Mouse (Mus musculus): ENCODE results near the gene Tsc22d1. TPM values are rescaled to one million over a fixed set of nuclear protein-coding genes. Genes with fewer than 3 reads are reported as not detected.

The Tsc22d1 gene
- total RNA-seq, 2 experiments from 2014 or later, result 75.8 to 116 TPM

- no peak for ATAC-seq (replicated peaks; ENCODE audit: low FRiP score, low TSS enrichment, poor library complexity, severe bottlenecking)
Observed at GRCm38 (mm10) chr14:76507804-76508500, 93.2 kb downstream of the Tsc22d1 start.

DNA sequence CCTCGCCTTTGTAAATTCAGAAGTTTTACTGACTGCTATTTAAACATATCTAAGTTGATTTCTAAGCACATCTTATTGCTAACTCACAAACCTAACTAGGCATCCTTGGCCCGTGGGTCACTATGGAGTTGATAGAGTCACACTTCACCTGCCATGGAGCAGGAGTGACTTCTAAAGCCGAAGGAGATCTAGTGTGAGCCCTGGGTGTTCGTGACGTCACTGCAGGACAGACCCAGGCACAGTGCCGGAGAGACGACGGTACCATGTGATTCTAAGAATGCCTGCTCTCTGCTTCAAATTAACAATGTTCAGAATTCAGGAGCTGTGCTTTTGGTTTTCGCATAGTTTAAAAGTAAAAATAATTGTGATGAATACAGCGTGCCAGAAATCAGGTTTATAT lies 93.9 kb downstream of the Tsc22d1 start:
- no peak for ATAC-seq (replicated peaks; ENCODE audit: low FRiP score, low TSS enrichment, poor library complexity, severe bottlenecking)

DNA sequence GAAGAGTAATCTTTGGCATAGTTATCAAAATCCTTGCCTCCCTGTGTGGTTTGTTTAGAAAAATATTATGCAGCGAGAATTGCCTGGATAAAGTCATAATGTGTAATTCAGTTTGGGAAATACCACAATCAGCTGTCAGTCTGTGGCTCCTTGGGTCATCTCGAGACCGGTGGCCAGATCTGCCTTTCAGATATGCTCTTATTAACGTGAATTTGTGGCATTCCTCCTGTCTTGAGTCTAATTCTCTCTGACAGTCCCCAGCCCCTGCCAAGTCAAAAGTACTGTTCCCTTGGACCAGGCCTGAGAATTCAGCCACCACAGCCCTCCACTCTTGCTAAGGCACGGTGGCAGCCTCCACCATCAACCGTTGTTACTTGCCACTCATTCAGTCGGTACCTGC lies 97.2 kb downstream of the Tsc22d1 start:
- ATAC-seq (replicated peaks; ENCODE audit: low FRiP score, low TSS enrichment, poor library complexity, severe bottlenecking), result no peak

GRCm38 (mm10) chr14:76513395-76514049 lies 98.8 kb downstream of the Tsc22d1 start:
- ATAC-seq (replicated peaks; ENCODE audit: low FRiP score, low TSS enrichment, poor library complexity, severe bottlenecking), result no peak

DNA sequence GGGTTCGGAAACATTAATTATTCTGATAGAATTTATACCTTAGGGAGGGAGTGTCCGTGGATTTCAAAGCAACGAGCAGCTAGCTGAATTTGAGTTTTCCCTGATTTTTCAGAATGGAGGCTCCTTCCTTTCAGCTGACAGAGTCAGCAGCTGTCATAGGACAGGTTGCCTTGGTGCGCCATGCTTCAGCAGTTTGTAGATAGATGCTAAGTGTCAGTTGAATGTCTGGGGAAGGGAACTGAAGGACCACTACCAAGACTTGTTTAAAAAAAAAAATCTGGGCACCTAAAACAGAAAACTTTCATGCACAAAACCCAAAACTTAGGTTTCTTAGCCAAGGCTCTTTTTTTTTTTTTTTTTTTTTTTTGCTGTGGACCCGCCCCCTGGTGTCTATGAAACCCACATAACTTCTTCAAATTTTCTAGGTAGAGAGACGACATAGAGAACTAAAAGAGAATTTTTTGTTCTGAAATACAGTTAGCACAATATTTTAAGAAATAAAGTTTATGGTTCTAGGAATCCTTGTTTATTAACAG lies 99.4 kb downstream of the Tsc22d1 start:
- no peak for ATAC-seq (replicated peaks; ENCODE audit: low FRiP score, low TSS enrichment, poor library complexity, severe bottlenecking)

DNA sequence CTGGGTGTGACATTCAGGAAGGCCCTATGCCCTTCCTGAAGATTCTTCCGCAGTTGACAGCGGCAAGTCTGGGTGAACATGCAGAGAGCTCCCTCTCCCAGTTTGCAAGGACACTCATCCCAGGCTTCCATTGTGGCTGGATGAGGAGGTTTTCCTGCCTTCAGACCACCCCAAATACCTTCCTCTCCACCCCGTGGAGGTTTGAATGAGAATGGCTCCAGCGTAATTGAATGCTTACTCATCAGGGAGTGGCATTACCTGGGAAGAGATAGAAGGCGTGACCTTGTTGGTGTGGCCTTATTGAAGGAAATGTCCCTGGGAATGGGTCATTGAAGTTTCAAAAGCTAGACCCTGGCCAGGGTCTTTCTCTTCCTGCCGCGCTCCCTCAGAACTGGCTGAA lies 100.9 kb downstream of the Tsc22d1 start:
- no peak for ATAC-seq (replicated peaks; ENCODE audit: low FRiP score, low TSS enrichment, poor library complexity, severe bottlenecking)

DNA sequence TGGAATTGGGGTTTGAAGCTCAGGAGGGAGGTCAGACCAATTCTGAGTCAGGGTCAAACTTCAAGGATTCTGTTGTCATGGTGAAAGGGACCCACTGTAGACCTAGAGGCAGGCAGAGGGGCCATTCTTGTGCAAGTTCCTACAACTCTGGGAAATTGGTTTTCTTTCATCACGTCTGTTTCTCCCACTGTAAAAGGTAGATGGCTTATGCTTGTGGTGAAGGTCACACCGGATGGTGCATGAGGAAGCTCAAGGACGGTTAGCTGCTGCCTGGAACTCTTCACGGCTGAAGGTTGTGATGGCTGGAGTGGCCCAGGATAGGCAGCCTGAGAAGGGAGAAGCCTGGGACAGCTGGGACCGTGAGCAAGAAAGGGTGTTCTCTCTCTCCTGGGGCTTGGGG lies 103.5 kb downstream of the Tsc22d1 start:
- no peak for ATAC-seq (replicated peaks; ENCODE audit: low FRiP score, low TSS enrichment, poor library complexity, severe bottlenecking)

DNA sequence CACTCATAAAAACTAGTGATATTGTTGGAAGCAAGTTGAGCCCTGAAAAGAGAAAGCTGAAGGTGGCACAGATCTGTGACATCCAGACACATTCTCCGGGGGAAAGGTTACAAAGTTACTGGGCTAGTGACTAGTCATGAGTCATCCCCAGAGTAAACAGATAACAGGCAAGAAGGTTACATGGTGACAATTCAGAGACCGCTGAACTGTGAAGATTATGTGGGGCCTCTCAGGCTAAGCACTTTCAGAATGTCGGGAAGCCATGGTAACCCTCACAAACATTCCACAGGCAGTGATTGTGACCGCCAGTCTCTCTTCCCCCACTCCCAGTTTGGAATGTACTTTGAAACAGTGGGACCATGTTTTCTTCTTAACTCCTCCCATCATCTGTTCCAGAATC lies 105.8 kb downstream of the Tsc22d1 start:
- peak; percentile 90 for ATAC-seq (replicated peaks; ENCODE audit: low FRiP score, low TSS enrichment, poor library complexity, severe bottlenecking)

DNA sequence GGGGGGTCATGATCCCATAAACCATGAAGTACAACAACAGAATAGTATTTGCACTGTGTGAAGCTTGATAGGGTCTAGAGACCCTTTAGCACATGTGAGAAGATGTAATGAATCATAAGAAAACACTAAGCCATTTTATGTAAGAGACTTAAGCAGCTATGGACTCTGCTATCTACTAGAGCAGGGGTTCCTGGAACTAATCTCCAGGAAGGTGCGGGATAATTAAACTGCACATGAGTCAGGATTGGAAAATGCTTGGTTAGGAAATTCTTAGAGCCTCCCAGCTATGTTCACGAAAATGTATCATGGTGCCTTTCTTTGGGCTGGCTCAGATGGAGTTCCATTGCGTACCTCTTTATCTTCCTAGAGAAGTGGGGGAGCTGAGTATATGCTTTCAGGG lies 106.5 kb downstream of the Tsc22d1 start:
- ATAC-seq (replicated peaks; ENCODE audit: low FRiP score, low TSS enrichment, poor library complexity, severe bottlenecking), result no peak

DNA sequence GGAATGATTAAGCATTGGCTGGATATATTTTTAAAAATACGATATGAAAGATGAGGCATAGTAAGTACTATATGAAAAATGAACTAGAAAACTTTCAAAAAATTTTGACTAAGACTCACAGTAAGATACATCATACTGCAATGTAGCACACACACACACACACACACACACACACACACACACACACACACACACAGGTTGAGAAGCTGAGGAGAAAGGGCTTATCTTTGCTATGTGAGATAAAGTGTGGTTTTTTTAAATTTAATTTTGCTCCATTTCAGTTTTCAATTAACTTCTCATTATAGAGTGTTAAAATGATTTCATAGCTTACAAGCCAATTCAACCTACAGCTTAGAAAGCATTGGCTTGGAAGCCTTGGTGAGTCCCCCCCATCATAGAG lies 108.6 kb downstream of the Tsc22d1 start:
- no peak for ATAC-seq (replicated peaks; ENCODE audit: low FRiP score, low TSS enrichment, poor library complexity, severe bottlenecking)

- ATAC-seq (replicated peaks; ENCODE audit: low FRiP score, low TSS enrichment, poor library complexity, severe bottlenecking), result no peak
Observed at GRCm38 (mm10) chr14:76526467-76526866, 111.7 kb downstream of the Tsc22d1 start.

DNA sequence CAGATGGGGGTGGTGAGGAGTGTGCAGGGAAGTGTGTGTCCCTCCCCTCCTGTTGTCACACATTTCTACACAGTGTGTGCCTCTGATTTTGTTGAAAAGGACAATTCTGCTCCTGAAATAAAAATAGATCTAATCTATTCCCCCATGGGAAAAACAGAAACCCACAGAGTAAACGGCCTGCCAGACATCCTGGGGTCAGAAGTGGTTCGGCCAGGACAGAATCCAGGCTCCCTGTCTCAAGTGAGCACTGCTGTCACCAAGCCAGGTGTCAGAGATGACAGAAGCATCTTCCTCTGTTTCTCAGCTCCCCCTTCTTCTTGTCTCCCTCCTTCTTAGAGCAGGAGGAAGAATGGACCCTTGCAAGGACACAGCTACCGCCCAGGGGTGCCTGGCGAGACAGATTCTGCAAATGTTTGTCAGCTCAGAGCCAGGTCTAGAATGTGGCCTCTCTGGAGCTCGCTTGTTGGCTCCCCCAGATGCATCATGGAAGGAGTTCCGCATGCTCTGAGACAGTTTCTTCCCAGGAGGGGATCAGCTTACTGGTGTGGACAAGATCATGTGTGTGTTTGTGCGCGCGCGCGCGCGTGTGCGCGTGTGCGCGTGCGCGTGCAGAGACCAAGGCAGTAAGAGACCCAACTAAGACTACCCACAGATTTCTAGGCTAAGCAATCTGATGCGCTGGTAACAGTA lies 112.4 kb downstream of the Tsc22d1 start:
- no peak for ATAC-seq (replicated peaks; ENCODE audit: low FRiP score, low TSS enrichment, poor library complexity, severe bottlenecking)

GRCm38 (mm10) chr14:76527758-76528313 lies 113.1 kb downstream of the Tsc22d1 start:
- no peak for ATAC-seq (replicated peaks; ENCODE audit: low FRiP score, low TSS enrichment, poor library complexity, severe bottlenecking)

- ATAC-seq (replicated peaks; ENCODE audit: low FRiP score, low TSS enrichment, poor library complexity, severe bottlenecking), result no peak
Observed at GRCm38 (mm10) chr14:76528641-76529040, 113.9 kb downstream of the Tsc22d1 start.

DNA sequence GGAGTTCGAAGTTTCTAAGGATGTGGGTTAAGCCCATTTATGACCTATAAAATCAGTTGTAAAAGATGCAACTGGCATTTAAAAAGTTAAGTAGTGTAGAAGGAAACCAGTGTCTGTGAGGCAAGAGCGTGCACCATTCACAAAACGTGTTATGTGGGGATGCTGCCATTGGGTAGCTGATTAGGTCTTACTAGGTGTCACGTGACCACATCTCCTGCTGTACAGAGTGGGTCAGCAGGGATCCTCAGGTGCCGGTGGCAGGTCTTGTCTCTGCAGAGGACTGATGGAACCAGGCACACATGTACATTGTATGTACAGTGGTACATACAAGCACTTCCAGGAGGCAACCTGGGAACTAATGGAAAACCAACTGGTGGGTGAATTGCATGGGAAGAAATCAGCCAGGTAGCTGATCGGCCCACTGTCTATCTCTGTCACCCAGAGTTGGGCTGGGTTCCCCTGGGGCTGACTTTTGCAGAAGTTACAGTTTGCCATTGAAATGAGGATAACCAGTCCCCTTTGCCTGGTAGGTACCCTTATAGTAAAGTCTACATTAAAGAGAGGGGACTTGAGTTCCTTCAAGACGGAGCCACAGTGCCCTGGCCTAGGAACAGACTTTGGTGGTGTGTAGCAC lies 116.4 kb downstream of the Tsc22d1 start:
- no peak for ATAC-seq (replicated peaks; ENCODE audit: low FRiP score, low TSS enrichment, poor library complexity, severe bottlenecking)

DNA sequence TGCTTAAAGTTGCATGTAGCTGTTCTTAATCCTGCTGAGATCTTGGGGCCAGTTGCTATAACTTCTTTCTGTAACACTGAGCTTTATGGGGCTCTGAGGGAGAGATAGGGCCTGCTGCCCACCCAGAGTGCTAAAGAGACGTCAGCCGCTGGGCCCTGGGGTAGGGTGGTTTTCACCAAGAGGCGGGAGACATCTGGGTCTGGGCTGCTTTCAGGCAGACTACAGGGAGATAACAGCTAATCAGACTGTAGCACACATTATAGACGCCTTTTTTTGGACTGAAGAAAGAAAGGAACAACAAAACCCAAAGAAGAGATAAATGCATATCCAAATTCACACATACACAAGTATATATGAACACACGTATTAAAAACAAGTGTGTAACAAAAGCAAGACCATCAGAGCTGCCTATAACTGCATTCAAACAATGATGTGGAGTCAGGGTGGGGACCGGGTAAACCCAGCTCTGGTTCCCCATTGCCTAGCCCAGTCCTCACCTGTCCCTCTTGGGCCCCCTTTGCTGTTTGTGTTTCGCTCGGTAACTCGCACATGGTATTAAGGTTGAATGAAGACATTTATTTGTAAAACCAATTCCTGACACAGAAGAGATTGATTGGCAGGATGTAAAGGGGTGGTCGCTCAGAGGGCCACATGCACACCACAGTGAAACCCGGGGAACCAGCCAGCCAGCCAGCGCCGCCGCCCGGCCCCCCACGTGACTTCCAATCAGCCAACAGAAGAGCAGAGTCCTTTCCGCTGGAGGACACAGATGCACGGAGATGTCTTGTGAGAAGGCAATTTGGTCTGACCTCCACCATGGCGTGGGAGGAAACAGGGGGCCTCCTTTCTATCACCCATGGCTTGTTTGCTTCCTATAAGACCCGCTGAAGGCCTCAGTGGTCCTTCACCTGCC lies 117.8 kb downstream of the Tsc22d1 start:
- peak; percentile 85 for ATAC-seq (replicated peaks; ENCODE audit: low FRiP score, low TSS enrichment, poor library complexity, severe bottlenecking)

- ATAC-seq (replicated peaks; ENCODE audit: low FRiP score, low TSS enrichment, poor library complexity, severe bottlenecking), result peak; percentile 61
Observed at GRCm38 (mm10) chr14:76533170-76533815, 118.5 kb downstream of the Tsc22d1 start.

GRCm38 (mm10) chr14:76535096-76535495 lies 120.3 kb downstream of the Tsc22d1 start:
- ATAC-seq (replicated peaks; ENCODE audit: low FRiP score, low TSS enrichment, poor library complexity, severe bottlenecking), result no peak

Data from megakaryocyte-erythroid progenitor cell, adult 5-6 weeks (primary cell).